9 mouse cellular contexts compared by ENCODE assay signal in genomic region chr1:179847173-179847572, GRCm38 (mm10). TPM values are rescaled to one million over a fixed set of nuclear protein-coding genes. Genes with fewer than 3 reads are reported as not detected.
DNase-seq lines count a peak whose midpoint lies in the region; ATAC-seq and TF ChIP-seq lines count a peak whose summit lies in the region.
"Had no signal": no experiment of that assay in that cellular context is flagged by ENCODE, and none has a peak within 500 bp of the region (broad histone marks: within the 10 kb centered on the region; RNA-seq: fewer than 3 reads in every experiment).

No protein-coding gene starts in this region.

- H3K36me3 ChIP-seq in heart, embryonic 12.5 days = no peaks in the 10 kb centered on the region
- H3K36me3 ChIP-seq in heart, embryonic 10.5 days = no peaks in the 10 kb centered on the region
- no peaks in the 10 kb centered on the region for H3K36me3 ChIP-seq in lung, embryonic 14.5 days (ENCODE audit: insufficient read depth)
- no peaks in the 10 kb centered on the region for H3K36me3 ChIP-seq in intestine, embryonic 16.5 days (ENCODE audit: control insufficient read depth, insufficient read depth, low read length)
- H3K36me3 ChIP-seq in stomach, embryonic 16.5 days (ENCODE audit: control insufficient read depth, insufficient read depth, low read length) = no peaks in the 10 kb centered on the region
- H3K36me3 ChIP-seq: liver, embryonic 15.5 days; neural tube, embryonic 12.5 days had no signal

- 0 out of 2 replicates have a peak, but pooled peaks cover 3% of the 10 kb centered on the region for H3K27me3 ChIP-seq in heart, embryonic 12.5 days (replicated peaks)
- H3K27me3 ChIP-seq in heart, embryonic 10.5 days (ENCODE audit: insufficient read depth, poor library complexity, severe bottlenecking) = no peaks in the 10 kb centered on the region
- no peaks in the 10 kb centered on the region for H3K27me3 ChIP-seq in lung, embryonic 14.5 days (ENCODE audit: insufficient read depth, low read length)
- no peaks in the 10 kb centered on the region for H3K27me3 ChIP-seq in intestine, embryonic 16.5 days (replicated peaks; ENCODE audit: control insufficient read depth, insufficient read depth, low read length)
- H3K27me3 ChIP-seq in stomach, embryonic 16.5 days (ENCODE audit: control insufficient read depth, insufficient read depth, low read length) = no peaks in the 10 kb centered on the region
- H3K27me3 ChIP-seq: liver, embryonic 15.5 days; neural tube, embryonic 12.5 days had no signal

- H3K4me1 ChIP-seq in heart, embryonic 12.5 days (replicated peaks) = 0 out of 2 replicates have a peak, but pooled peaks cover 6% of the 10 kb centered on the region
- H3K4me1 ChIP-seq in heart, embryonic 10.5 days = no peaks in the 10 kb centered on the region
- H3K4me1 ChIP-seq in lung, embryonic 14.5 days (ENCODE audit: insufficient read depth) = no peaks in the 10 kb centered on the region
- peaks cover 4% of the 10 kb centered on the region; the same call in 1 of the 2 replicates for H3K4me1 ChIP-seq in intestine, embryonic 16.5 days (ENCODE audit: control insufficient read depth, insufficient read depth, low read length)
- H3K4me1 ChIP-seq in stomach, embryonic 16.5 days (ENCODE audit: control insufficient read depth, insufficient read depth, low read length) = peaks cover 8% of the 10 kb centered on the region
- H3K4me1 ChIP-seq: neural tube, embryonic 12.5 days had no signal

- no peak overlapping the region for H3K27ac ChIP-seq in heart, embryonic 12.5 days (ENCODE audit: poor library complexity, severe bottlenecking)
- H3K27ac ChIP-seq in heart, embryonic 10.5 days = no peak overlapping the region
- H3K27ac ChIP-seq in lung, embryonic 14.5 days (ENCODE audit: low read depth) = no peak overlapping the region
- no peak overlapping the region for H3K27ac ChIP-seq in intestine, embryonic 16.5 days (ENCODE audit: low read length)
- no peak overlapping the region for H3K27ac ChIP-seq in stomach, embryonic 16.5 days (ENCODE audit: low read length)
- H3K27ac ChIP-seq: liver, embryonic 15.5 days; neural tube, embryonic 12.5 days had no signal

- H3K4me3 ChIP-seq in heart, embryonic 12.5 days = no peak overlapping the region
- no peak overlapping the region for H3K4me3 ChIP-seq in heart, embryonic 10.5 days
- H3K4me3 ChIP-seq in lung, embryonic 14.5 days (ENCODE audit: low read depth, low read length) = no peak overlapping the region
- H3K4me3 ChIP-seq in intestine, embryonic 16.5 days (ENCODE audit: low read length) = no peak overlapping the region
- peak overlapping the region; percentile 47; the same call in 1 of the 2 replicates for H3K4me3 ChIP-seq in stomach, embryonic 16.5 days (replicated peaks; ENCODE audit: low read length)

- no peak for ATAC-seq in heart, embryonic 12.5 days (ENCODE audit: insufficient number of reproducible peaks, low FRiP score)
- ATAC-seq in lung, embryonic 14.5 days (ENCODE audit: insufficient read depth) = no peak
- no peak for ATAC-seq in intestine, embryonic 16.5 days
- ATAC-seq in stomach, embryonic 16.5 days (ENCODE audit: insufficient read depth, low FRiP score) = no peak

- DNase-seq in heart, embryonic 10.5 days (ENCODE audit: low spot score) = no peak
- no peak for DNase-seq in lung, embryonic 14.5 days
- no peak for DNase-seq in lung, postnatal 10 days
- DNase-seq in neural tube, embryonic 10.5 days (ENCODE audit: extremely low spot score, low spot score) = no peak

- H3K4me2 ChIP-seq in heart, embryonic 12.5 days = peak overlapping the region; percentile 68
- H3K4me2 ChIP-seq in lung, embryonic 14.5 days = peak overlapping the region; percentile 71
- peak overlapping the region; percentile 83; the same call in 1 of the 2 replicates for H3K4me2 ChIP-seq in intestine, embryonic 16.5 days (ENCODE audit: low read depth, low read length)
- H3K4me2 ChIP-seq in stomach, embryonic 16.5 days (ENCODE audit: low read depth, low read length) = peak overlapping the region; percentile 81; the same call in 1 of the 2 replicates

- peaks cover 6% of the 10 kb centered on the region; the same call in 1 of the 2 replicates for H3K9me3 ChIP-seq in heart, embryonic 12.5 days (replicated peaks)
- H3K9me3 ChIP-seq in heart, embryonic 10.5 days = no peaks in the 10 kb centered on the region
- H3K9me3 ChIP-seq in lung, embryonic 14.5 days (ENCODE audit: low read depth, low read length) = no peaks in the 10 kb centered on the region
- no peaks in the 10 kb centered on the region for H3K9me3 ChIP-seq in intestine, embryonic 16.5 days (ENCODE audit: control insufficient read depth, low read length)
- no peaks in the 10 kb centered on the region for H3K9me3 ChIP-seq in stomach, embryonic 16.5 days (replicated peaks; ENCODE audit: control insufficient read depth, low read length)
- H3K9me3 ChIP-seq: liver, embryonic 15.5 days; neural tube, embryonic 12.5 days had no signal

- WGBS in heart, embryonic 12.5 days = 45% methylated on average over 7 of the region's 7 CpGs
- 51% methylated on average over 7 of the region's 7 CpGs for WGBS in heart, embryonic 10.5 days
- WGBS in lung, embryonic 14.5 days = 35% methylated on average over 7 of the region's 7 CpGs
- 46% methylated on average over 7 of the region's 7 CpGs for WGBS in intestine, embryonic 16.5 days
- 35% methylated on average over 7 of the region's 7 CpGs for WGBS in stomach, embryonic 16.5 days

- no peak for TF ChIP-seq CTCF in lung, embryonic 14.5 days (IDR thresholded peaks at IDR 0.05; ENCODE audit: low read depth)

- peak overlapping the region; percentile 64; the same call in 1 of the 2 replicates for H3K9ac ChIP-seq in heart, embryonic 12.5 days
- no peak overlapping the region for H3K9ac ChIP-seq in lung, embryonic 14.5 days
- 0 out of 2 replicates have a peak overlapping the region, but pooled peaks have one; percentile 72 for H3K9ac ChIP-seq in intestine, embryonic 16.5 days (ENCODE audit: low read depth, low read length)
- H3K9ac ChIP-seq in stomach, embryonic 16.5 days (ENCODE audit: low read length) = peak overlapping the region; percentile 47

RNA-seq across cellular contexts. Expression of gene Ahctf1, which starts 43.7 kb away (rescaled TPM):
- polyA plus RNA-seq in heart, embryonic 12.5 days (2016; fragmentation: Nextera tagmentation; extraction: Ambion mirVana) = 22.5 and 23.9 TPM in 2 replicates
- polyA plus RNA-seq in heart, embryonic 10.5 days (2016; fragmentation: Nextera tagmentation; extraction: Ambion mirVana) = 21.6 and 30.2 TPM in 2 replicates
- 35.5 and 36.6 TPM in 2 replicates for polyA plus RNA-seq in lung, embryonic 14.5 days (2014; fragmentation: Nextera tagmentation; extraction: Ambion mirVana)
- polyA plus RNA-seq in intestine, embryonic 16.5 days (2015; fragmentation: Nextera tagmentation; extraction: Ambion mirVana) = 12.3 and 12.9 TPM in 2 replicates
- 18.1 and 19.0 TPM in 2 replicates for polyA plus RNA-seq in stomach, embryonic 16.5 days (2015; fragmentation: Nextera tagmentation; extraction: Ambion mirVana)

RNA-seq across cellular contexts. Expression of gene Gm10518, which starts 44.0 kb away (rescaled TPM):
- polyA plus RNA-seq in heart, embryonic 12.5 days (2016; fragmentation: Nextera tagmentation; extraction: Ambion mirVana) = 0.26 TPM in 1 of 2 replicates, not detected in the other
- polyA plus RNA-seq in heart, embryonic 10.5 days (2016; fragmentation: Nextera tagmentation; extraction: Ambion mirVana) = 0.18 and 0.25 TPM in 2 replicates
- 0.24 TPM in 1 of 2 replicates, not detected in the other for polyA plus RNA-seq in lung, embryonic 14.5 days (2014; fragmentation: Nextera tagmentation; extraction: Ambion mirVana)
- polyA plus RNA-seq in intestine, embryonic 16.5 days (2015; fragmentation: Nextera tagmentation; extraction: Ambion mirVana) = not detected in 2 replicates
- not detected in 2 replicates for polyA plus RNA-seq in stomach, embryonic 16.5 days (2015; fragmentation: Nextera tagmentation; extraction: Ambion mirVana)
